Mouse (Mus musculus): ENCODE data around the gene Gm6525.

DNA sequence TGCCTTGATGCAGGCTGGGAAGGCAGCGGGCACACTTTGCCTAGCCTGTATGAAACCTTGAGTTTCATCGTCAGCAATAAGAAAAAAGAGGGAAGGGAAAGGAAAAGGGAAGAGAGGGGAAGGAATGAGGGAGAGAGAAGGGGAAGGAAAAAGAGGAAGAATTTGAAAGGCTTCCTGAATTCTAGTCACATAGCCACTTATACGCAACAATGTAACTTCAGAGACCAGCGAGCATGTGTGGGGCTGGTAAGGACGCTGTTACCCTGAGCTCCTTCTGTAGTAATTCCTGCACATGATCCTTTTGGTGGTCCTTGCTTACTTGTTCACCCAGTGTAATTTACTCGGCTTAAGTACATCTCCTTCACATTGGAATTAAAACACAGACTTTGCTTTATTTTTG, 5.0 kb upstream of the Gm6525 start:
- TF ChIP-seq CTCF (IDR thresholded peaks at IDR 0.05; ENCODE audit: borderline replicate concordance, insufficient read depth, low read depth, low read length): no peak
- TF ChIP-seq POLR2A (IDR thresholded peaks at IDR 0.05; ENCODE audit: borderline replicate concordance, insufficient read depth, low read length): no peak

All from cerebellum, adult 2 months (tissue).